Mouse (Mus musculus) mature B cell (primary cell): ENCODE data around the gene Frmpd1.

ENCODE experiments used
- in situ Hi-C: fragments of 300-500 bp; cut with MboI; formaldehyde crosslinking; loops from 2 replicates; pipeline ENCODE4 v1.14.3; 2019

Frmpd1 gene

DNA sequence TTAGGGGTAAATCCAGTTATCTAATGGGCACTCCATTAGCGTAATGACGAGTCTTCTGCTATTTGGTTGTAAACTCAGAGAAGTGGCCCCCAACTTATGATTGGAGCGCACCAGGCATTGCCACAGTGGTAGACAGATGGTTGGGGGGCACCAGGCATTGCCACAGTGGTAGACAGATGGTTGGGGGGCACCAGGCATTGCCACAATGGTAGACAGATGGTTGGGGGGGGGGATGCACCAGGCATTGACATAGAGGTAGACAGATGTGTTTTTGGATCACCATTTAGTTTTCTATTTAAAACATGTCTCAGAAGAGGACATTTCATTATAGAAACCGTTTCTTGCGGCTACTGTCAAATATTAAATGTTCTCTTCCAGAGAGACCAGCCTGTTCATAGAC is 53.6 kb downstream of the Frmpd1 start:
- in situ Hi-C loops: no loop called here

DNA sequence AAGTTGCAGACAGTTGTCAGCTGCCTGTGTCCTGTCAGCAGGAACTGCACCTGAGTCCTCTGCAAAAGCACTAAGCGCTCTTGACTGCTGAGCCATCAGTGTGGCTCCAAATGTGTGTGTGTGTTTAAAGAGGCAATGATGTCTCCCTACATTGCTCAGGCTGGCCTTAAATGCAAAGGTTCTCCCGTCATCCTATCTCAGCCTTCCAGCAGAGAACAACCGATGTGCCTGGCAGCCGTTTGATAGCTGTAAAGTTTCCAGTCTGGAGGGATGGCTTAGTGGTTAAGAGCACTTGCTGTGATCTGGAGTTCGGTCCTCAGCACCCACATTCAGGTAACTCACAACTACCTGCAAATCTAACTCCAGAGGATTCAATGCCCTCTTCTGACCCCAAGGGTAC is 56.7 kb downstream of the Frmpd1 start:
- in situ Hi-C loops: no loop called here

DNA sequence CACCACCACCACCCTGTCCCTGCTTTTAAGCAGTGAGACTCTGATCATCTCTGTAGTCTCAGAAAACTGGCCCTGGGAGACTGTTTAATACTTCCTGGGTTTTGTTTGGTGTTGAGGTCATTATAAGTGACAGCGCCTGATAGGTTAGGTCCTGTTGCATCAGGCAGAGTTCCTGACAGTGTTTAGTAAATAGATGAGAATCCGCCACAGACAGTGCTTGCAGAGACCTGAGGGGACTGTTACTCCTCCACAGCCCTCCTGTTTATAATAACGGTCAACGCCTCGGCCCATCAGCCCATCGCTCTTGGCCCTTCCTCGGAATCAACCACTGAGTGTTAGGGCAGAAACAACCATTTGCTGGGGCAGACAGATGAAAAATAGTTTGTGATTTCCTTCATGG is 57.5 kb downstream of the Frmpd1 start:
- in situ Hi-C loops: no loop called here

DNA sequence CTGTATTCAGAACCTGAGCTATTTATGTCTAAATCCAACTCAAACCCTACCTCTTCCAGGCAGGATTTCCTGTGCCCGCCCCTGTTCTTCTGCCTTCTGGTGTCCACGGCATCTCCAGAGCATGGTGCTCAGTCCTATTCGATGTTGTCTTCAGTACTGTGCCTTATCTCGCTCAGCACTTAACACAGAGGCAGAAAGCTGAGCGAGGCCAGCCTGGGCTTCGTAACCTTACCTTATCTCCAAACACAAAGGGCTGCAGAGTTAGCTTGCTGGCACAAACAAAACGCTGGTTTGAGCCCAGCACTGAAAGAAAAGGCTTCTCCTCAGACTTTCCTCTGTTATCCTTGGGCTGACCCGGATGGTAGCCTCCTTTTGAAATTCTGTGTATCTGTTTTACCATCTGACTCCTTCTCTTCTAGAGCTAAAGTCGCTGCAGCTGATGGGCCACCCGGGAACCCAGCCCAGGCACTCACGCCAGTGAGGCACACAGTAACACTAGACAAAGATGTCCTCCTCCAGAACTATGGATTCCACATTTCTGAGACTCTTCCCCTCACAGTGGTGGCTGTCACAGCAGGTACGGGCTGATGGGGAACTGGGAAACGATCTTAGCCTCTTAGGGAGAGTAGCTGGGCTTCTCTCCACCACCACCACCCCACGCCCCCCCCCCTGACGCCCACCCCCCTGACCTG is 58.7 kb downstream of the Frmpd1 start:
- in situ Hi-C loops: no loop called here

DNA sequence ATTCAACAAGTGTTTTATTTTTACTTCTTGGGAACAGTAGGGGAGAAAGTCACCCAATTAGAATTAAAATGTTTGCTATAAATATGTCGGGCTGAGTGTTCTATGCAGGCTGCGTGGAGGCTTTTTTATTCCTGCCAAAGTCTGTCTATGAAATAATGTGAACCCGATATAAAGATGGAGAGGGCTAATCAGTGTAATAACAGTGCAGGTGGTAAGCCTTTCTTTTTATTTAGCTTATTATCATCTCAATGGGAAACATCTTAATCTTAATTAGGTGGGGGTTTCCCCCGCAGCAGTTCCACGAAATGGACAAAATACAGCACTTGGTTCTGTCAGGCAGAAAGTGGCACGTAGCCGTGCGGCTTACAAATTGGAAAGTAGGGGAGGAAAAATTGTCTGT is 66.6 kb downstream of the Frmpd1 start:
- in situ Hi-C loops: no loop called here

DNA sequence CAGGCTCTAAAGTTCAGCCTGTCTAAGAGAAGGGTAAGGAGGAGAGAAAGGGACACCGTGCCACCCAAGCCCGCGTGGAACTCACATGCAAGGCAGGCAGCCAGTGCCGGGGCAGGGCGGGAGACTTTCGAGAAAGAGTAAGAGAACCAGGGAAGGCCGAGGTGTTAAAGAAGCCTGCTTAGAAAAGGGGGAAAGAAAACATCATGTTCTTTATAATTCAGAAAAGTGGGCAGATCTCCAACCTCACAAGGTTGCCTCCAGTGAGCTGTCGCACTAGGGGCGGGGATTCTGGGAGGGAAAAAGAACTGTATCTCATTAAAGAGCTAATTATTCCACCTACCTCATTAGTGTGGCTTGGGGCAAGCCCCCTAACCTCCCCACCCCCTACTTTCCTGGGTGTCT is 68.2 kb downstream of the Frmpd1 start:
- in situ Hi-C loops: no loop called here

DNA sequence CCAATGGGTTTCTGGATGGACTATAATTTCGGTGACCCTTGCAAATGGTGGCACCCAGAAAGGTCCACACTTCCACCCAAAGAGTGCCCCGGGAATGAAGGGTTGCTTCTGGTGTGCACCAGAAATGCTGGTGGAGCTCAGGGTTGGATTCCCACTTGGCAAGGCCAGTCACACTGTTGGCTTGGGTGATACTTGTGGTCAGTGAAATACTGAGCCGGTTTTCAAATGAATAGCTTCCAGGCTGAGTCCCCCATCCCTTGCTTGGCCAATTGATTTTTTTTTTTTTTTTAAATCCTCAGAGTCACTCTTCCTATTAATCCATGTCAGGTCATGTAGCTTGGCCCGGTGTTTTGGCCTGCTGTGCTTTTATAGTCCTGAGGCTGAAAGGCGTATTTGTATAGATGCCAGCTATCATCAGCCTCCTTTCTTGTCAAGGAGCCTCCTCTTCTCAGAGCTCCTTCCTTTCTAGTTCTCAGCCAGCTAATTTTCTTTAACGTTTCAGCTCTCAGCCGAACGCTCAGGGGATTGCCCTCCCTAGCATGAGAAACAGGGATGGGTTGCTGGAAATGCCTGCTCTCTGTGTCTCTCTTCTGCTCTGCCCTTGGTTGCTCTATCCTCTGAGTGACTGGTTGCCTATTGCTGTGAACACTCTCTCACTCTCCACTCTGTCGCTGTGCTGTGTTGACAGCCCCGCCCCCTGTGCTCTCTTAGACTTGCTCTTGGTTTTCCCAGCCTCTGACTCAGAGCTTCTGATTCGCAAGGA is 69.3 kb downstream of the Frmpd1 start:
- in situ Hi-C loops: no loop called here

DNA sequence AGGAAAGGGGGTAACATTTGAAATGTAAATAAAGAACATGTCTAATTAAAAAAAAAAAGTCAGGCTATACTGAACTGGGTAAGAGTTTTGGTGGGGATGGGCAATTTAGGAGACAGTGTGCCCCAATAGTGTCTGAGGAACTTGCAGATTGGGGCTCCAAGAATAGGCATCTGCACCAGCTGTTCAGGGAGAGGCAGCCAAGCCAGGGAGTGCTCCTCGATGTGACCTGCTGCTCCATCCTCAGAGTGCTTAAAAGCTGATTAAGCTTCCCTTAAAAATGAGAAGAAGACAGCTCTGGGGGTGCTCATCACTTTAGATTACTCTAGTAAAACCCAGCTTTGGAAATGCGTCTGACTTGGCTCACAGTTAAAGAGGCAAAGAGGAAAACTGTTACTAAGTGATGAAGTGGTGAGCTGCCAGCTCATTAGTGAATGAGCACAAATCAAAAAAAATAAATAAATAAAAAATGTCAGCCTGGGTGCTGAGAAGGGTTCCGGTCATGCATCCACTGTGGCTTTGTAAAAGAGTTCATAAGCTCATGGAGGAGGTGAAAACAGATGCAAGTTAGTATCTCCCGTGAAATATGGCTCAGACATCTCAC is 74.7 kb downstream of the Frmpd1 start:
- in situ Hi-C loops: no loop called here

DNA sequence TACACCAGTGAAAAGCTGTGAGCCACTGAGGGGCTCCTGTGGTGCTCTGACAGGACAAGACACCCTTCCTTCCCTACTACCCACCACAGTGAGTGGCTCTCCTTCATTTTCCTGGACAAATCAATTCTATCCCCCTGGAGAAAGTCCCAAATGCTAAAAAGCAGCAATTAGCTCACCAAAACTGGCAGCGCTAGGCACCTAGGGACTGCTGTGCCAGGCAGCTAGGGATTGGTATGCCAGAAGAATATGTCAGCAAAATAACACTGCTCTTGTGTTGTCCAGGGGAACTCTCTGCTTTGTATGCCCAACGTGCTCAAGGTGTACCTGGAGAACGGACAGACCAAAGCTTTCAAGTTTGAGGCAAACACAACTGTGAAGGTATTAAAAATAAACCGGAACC is 76.9 kb downstream of the Frmpd1 start:
- in situ Hi-C loops: no loop called here

DNA sequence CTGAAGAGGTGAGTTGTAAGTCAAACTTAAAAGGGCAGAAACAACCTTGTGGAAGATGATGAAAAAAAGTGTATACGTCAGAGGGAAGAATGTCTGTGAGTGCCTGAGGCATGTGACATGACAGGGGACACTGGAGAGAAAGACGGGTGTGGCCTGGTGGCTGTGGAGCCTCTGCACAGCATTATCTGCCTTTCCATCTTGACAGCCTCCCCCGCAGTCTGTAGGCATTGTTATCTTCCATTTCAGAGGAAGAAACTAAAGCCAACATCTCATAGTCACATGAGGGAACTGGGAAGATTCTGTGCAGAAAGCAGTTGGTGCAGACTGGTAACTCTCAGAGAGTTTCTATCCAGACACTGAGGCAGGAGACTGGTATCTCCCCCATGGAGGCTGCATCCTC is 83.2 kb downstream of the Frmpd1 start:
- in situ Hi-C loops: no loop called here

DNA sequence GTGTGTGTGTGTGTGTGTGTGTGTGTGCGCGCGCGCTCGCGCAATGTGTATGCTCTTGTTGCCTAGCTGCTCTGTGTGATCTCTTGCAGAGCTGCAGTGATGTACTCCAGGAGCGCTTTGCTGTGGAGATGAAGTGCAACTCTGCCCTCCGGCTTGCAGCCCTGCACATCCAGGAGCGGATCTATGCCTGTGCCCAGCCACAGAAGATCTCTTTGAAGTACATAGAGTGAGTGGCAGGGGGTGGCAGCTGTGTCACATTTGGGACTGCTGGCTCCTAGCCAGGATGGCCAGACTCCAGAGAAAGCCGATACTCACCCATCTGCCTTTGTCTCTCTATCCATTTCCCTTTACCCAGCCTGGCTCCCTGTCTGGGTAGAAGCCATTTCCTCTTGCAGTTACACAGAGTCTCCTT is 86.4 kb downstream of the Frmpd1 start:
- in situ Hi-C loops: no loop called here

DNA sequence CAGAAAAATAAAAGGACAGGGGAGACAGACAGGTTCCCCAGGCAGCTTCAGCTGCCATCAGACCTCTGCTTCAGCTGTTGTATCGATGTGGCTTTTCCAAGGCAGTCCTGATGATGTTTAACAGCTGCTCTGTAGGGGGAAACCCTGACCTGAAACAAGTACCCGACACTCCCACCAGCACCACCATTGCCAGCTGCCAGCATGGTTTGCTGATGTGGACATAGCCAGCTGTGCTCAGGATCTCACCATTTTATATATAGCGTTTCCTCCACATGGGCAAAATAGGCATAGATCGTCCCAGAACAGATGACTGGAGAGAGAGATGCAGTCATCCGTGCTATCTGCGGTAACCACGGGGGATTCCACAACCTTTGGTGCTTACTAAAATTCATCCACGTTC is 91.1 kb downstream of the Frmpd1 start:
- in situ Hi-C loops: no loop called here

DNA sequence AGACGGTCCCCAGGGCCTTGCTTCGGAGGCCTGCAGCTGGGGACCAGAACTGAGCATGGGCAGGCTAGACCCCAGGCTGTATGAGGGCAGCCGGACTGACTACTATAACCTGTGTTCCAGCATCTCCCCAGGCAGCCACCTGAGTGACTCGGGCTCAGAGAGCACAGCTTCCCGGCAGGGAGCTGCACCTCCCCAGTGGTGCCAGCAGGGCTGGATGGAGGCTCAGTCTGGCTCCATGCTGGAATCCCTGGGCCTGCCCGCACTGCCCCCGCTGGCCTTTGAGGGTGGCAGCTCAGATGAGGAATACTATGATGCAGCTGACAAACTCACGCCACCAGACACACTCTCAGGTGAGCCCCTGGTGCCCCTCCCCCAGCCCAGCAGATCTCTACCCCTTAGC is 94.6 kb downstream of the Frmpd1 start:
- in situ Hi-C loops: no loop called here

DNA sequence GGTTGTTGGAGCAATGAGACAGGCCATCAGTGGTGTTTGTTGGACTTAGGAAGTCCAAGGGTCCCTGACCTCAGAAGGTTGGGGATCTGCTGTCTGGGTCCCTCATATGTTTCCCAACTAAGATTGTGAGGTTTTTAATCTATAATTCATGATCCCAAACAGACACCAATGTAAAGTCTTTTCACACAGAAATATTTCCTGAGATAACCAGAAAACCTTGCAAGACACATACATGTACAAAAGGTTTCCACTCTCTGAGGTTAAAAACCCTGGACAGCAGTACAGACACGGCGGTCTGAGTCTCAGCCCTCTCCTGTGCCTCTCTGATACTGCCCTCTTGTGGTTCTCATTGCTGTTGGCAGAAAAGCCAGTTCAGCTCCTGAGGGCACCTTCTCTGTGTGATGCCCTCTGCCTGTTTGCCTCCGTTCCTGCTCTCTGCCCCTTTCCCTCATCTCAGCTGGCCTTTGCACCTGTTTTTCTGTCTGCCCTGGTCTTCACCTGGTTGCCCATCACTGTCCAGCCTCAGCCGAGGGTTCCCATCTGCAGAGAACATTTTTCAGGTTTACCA is 95.4 kb downstream of the Frmpd1 start:
- in situ Hi-C loops: loop anchor here (10.0 kb wide), 1 partner anchor 175 kb away; the partner anchor contains the start of gene Tomm5

DNA sequence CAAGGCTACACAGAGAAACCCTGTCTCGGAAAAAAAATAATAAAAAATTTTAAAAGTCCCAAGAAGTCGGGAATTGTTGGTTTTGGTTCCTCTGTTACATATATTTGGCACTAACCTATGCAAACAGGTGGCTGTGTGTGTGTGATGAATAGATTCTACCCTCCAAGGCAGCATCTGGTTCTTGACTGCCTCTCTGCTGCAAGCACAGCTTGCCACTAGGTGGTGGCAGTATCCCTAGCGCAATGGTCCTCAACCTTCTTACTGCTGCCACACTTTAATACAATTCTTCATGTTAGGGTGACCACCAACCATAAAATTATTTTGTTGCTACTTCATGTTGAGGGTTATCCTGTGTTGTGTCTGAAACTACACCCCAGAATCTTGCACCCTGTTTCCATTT is 101.6 kb downstream of the Frmpd1 start:
- in situ Hi-C loops: loop anchor here (10.0 kb wide), 1 partner anchor 182 kb away; the partner anchor contains the start of gene Tomm5

DNA sequence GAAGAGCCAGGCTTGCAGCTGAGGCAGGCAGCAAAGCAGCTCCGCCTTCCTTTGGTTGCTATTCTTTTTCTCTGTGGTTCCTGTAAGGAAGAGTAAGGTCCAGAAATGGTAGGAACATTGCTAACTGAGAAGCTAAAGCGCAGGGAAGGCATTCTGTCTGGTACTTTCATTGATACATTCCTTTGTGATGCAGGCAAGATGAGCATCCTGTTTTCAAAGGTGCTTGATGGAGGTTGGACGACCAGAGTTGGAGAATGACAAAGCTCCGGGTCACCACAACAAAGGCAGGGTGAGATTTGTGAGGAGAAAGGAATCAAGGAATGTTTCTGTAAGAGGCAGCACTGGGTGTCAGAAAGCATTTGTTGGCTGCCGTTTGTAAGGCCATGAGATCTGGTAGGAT is 103.2 kb downstream of the Frmpd1 start:
- in situ Hi-C loops: loop anchor here (10.0 kb wide), 1 partner anchor 183 kb away; the partner anchor contains the start of gene Tomm5

DNA sequence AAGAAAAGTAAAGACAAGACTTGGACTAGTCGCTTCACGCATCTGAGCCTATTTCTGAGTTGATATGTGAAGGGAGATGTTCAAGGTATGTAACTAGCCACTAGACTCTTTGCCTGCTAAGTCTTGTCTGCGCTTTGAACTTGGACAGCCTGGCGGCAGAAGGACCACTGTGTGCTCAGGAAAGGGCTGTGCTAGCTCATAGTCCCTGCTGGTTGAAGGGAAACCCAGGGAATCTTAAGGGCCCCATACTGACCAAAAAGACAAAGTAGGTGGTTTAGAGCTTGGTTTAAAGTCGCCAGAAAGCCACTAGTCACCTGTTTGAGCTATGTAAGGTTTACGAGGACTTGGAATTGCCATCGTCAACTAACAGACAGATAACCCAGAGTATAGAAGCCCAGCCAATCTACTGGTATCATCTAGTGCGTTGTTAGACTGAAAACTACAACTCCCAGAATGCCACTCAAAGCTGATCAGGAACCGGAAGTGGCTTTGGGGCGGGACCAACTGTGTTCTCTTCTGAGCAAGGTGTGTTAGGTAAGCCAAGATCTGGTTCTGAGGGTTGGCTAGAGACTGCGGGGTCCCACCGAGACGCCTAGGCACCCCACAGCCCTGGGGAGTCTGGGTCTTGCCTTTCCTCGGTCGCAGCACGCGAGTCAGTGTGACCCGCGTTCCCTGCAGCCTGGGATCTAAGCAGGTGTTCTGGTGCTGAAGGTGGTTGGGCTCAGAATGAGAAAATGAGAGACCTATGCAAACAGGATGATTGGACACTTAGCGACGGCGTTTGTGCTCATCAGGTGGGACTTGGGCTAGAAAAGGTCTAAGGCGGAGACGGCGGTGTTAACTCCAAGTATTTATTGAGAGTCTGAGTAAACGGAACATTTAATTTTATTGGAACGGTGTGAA is 112.2 kb downstream of the Frmpd1 start, which contains the start of gene Trmt10b:
Trmt10b (plus strand) TSS at position 466 of the 903 bp plus-strand sequence.
- in situ Hi-C loops: no loop called here

DNA sequence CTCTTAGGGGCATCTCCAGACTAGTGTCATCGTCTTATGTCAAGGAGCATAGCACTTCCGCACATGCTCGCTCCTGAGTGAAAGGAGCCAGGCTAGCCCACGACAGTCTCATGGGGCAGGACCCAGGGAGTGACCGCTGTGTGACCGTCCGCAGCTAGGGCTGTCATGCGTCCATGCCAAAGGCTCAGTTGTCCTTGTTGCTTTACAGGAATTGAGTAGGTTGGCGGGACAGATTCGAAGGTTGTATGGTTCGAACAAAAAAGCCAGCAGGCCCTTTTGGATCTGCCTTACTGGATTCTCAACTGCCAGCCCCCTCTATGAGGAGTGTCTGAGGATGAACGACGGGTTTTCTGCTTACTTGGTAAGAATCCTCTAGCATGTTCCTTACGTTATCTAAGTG is 120.9 kb downstream of the Frmpd1 start:
- in situ Hi-C loops: no loop called here

DNA sequence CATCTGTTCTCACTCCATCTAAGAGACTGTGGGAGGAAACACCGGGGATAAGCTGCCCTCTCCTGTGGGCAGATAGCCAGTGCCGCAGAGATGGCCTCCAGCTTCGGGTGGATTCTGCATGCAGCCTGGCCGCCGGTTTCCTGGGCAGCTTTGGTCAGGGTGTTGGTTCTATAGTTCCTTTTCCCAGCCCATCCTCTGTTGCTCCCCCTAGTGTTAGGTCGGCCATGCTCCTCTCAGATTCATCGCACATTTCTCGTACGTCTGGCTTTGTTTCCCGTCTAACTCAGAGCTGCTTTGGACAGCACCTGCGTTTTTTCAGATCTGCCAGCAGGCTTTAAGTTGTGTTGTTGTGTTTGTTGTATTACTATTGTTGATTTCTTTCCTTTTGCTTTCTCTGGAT is 123.4 kb downstream of the Frmpd1 start:
- in situ Hi-C loops: no loop called here

DNA sequence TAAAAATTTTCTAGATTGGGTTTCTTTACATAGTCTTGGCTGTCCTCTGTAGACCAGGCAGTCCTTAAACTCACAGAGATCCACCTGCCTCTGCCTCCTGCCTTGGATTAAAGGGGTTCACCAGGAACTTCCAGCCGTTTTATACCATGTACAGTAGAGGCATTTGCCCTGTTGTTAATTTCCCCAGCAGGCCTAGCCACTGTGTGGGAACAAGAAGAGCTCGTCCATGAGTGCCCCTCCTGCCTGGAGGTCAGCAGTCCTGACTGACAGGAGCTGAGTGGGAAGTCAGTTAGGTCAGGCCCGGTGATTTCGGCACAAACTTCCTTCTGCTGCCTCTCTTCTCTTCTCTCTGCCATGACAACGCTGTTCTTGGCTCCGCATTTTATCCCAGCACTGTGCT is 123.9 kb downstream of the Frmpd1 start:
- in situ Hi-C loops: no loop called here

DNA sequence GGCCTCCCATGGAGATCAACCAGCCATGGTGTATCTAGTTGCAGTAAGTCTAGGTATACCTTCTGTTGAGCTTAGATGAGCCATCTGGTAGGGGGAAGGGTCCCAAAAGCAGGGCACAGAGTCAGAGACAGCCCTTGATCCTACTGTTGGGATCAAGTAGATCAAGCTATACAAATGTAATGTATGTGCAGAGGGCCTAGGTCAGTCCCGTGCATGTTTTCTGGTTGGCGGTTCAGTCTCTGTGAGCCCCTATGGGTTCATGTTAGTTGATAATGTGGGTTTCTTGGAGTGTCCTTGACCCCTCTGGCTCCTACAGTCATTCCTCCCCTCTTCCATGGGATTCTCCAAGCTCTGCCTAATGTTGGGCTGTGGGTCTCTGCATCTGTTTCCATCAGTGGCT is 126.4 kb downstream of the Frmpd1 start:
- in situ Hi-C loops: no loop called here
